Mouse (Mus musculus) right cerebral cortex, postnatal 36 days (tissue): ENCODE data around the gene Tex33.

Source experiments
- DNase-seq, 2 experiments: peaks; one replicate each; pipeline ENCODE4 v3.0.0; 2022; ENCODE audit warnings: low spot score in 2 of 2, mixed read lengths in 1 of 2

The Tex33 gene

GRCm38 (mm10) chr15:78416937-78417336, 21.2 kb upstream of the Tex33 start:
- no peak for DNase-seq

DNA sequence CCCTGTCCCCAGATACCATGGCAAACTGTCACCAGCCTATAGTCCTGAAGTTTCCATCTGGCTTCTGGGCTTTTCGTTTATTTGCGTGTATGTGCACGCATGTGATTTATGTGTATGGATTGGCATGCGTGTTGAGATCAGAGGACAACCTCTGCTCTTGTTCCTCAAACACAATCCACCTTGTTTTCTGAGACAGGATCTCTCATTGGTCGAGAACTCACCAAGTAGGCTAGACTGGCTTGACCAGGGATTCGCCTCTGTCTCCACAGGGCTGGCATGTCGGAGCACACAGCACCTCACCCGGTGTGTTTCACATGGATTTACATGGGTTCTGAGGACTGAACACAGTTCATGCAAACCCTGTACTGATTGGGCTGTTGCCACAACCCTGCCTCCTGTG, 18.4 kb upstream of the Tex33 start:
- DNase-seq: no peak

DNA sequence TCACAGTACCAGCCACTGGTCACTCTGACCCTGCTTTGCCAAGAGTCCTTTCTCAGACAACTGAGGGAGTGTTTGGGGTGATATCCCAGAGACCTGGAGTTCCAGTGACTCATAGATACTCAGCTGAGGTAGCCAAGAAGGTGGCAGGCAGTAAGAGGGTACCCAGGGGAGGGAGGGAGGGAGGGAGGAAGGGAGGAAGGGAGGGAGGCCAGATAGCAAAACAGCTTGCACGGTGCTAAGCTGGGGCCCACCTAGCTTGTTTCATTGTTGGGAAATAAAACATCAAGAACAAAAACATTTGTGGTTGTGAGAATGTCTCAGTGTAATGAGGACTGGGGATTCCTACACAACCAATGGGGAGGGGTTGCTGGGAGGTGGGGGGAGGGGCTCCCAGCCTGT, 18.0 kb upstream of the Tex33 start:
- DNase-seq: no peak

DNA sequence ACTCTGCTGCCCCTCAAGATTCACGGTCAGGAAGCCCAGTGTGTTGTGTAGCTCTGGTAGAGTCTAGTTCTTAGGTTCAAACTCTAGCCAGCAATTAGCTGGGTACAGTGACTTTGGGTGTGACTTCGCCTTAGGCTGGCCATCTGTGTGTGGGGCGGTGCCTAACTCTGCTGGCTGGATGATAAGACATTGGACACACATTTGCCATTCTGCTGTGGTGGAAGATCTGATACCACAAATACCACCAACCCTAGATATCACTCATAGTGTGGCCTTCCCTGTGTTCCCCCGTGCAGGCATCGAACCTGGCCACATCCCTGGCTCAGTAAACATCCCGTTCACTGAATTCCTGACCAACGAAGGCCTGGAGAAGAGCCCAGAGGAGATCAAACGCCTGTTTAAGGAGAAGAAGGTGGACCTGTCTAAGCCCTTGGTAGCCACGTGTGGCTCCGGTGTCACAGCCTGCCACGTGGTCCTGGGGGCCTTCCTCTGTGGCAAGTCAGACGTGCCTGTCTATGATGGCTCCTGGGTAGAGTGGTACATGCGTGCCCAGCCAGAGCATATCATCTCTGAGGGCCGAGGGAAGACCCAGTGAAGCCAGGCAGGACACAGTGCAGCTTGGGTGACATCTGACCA, 17.5 kb upstream of the Tex33 start:
- DNase-seq: no peak

- no peak for DNase-seq
These were observed 13.9 kb upstream of the Tex33 start for GRCm38 (mm10) chr15:78409570-78410052.

- DNase-seq: peak; percentile 79 to 84
These were observed 10.7 kb upstream of the Tex33 start, which contains the start of gene Mpst for GRCm38 (mm10) chr15:78406293-78406934. TSS of gene Mpst (plus strand) at chr15:78406416.

GRCm38 (mm10) chr15:78405517-78406211, 10.0 kb upstream of the Tex33 start, which contains the start of gene Tst:
TSS of gene Tst (minus strand) at chr15:78405907.
- DNase-seq: peak; percentile 87 to 89

DNA sequence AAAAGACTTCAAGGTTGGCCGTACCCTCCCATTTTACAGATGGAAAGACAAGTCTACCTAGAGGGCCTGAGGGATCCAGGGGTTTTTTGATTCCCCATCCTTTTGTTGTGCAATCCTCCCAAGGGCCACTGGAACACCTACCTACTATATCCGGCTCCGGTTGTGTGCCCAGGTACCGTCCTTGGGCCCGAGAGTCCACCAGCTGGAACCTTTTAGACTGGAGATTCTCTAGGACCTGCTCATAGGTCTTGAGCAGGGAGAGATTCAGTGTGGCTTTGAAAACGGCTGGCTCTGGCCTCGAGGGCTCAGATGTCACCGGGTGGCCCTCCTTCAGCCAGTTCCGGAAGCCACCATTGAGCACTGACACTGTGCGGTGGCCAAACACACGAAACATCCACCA, 9.4 kb upstream of the Tex33 start:
- no peak for DNase-seq

- no peak for DNase-seq
These were observed 8.2 kb upstream of the Tex33 start for GRCm38 (mm10) chr15:78403896-78404295.

DNA sequence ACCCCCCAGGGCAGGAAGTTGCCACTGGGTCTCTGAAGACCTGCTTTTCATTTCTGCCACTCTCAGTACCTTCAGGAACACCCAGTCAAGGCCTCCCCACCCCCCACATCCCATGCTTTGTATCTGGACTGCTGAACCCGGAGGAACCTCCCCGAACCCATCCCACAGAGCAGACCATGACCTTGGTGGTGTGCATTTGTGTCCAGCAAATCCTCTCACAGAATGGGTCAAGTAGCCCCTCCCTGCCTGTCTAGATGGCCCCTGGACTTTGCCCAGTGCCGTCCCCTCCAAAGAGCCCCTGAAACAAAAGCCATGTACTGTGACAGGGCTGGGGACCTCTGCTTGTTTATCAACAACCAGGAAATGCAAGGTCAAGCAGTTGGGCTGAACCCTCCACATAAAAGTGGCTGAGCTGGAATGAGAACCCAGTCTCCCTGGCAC, 7.6 kb upstream of the Tex33 start:
- DNase-seq: no peak

DNA sequence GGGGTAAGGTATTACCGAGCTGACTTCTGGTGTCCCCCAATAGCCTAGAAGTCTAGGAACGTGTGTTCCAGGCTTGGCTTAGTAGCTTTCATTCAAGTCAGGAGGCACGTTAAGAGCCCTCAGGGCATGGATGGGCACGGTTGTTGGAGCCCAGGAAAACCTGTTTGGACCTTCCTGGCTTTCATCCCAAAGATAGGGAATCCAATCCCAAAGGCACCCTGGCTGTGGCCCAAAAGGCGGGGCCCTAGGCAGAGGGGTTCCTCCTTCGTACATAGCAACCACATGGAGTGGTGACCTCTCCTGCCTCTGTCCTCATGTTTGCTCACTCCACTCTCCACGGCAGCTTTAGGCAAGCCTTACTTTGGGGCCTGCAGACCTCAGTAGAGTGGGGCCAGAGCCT, 6.7 kb upstream of the Tex33 start:
- no peak for DNase-seq

DNA sequence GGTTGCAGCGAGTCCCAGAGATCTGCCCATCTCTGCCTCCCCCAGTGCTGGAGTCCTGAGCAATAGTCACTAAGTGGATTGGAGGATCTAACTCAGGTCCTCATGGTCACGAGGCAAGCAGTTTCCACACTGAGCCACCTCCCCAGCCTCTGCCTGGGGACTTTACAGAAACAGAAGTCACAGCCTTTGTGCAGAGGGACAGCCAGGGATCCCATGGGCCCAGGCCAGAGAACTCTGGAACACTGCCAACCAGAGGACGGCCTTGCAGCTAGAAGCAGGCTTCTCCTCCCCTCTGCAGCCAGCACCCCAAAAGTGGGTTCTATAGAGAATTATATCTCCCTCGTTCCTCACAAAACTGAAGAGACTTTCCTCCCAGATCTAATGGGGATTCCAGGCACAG, 6.2 kb upstream of the Tex33 start:
- DNase-seq: peak; percentile 34 to 45

DNA sequence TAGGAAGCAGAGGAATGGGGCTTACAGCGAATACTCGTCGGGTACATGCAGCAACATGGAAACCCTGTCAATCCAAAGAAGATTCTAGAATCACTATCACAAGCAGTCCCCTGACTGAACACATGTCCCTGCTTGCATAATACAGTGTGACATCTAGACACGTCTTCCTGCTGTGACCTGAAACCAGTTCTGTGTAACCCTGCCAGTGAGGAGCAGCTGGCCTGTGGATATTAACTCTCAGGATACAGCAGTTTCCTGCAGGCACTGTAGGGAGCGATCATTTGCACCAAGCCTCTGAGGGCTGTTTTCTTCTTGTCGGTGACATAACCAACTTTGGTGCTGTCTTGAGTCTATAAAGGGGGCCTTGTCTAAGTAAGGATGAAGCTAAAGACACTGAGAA, 5.6 kb upstream of the Tex33 start:
- DNase-seq: no peak

DNA sequence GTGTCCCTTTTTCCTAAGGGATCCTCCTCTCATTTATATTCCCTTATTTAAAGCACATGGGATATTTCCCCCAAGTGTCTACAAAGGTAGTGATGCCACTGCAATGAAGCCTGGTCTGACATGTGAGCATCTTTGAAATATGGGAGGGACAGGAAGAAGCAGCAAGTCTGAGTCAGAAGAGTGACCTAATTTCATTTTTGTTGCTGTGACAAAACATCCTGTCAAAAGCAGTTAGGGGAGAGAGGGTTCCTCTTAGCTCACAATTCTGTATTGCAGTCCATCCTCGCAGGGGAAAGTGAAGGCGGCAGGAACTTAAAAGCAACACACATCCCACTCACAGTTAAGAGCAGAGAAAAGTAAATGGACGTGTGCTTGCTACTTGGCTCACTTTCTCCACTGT, 4.9 kb downstream of the Tex33 start:
- no peak for DNase-seq

DNA sequence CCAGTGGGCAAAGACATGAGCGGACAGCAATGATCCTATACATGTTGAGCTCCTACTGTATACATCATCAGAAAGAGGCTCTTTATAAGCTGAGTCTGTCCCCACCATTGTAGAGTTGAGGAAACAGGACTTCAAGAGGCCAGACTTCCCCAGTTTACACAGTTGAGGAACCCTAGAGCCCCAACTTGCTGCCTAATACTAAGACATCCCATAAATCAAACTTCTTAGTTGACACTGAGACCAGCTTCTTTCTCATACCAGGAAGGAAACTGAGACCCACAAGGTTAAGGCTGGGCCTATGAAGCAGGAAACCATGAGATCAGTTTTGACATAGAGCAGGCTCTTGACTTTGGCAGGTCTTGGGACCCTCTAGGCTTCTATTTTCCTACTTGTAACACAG, 10.1 kb downstream of the Tex33 start:
- DNase-seq: no peak

DNA sequence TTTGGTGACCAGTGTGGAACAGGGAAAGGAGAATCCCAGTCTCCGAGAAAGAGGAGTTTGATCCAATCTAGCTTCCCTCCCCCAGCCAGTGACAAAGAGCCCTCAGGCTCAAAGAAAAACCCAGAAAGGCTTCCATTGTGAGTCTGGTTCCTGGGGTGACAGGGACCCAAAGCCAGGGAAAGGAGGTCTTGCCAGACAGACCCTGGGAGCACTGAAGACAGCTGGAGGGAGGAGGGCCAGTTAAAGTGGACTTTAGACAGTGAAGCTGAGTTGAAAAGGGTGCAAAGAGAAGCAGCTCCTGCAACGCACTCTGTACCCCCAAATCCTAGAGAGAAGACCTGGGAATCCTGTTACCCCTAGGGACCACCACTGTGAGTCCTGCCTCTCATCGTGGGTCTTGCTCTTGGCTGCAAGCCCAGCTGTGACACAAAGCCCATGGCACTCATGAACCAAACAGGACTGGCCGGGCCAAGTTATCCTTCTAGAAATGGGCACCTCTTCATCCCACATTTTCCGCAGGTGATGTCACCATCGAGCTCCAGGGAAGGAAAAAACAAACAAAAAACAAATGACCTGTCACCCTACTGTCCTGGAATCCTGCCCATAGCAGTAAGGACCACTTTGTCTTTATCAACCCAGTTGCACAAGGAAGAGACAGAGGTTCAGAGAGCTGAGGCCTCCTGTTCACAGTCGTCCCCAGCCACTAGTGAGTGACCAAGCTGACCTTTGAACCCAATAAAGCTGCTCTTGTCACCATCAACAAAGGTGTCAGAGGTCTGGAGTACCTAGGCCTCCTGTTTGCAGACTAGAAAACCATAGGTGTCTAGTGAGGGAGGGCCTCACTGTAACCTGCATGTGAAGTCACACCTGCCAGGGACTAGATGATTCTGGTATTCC, 11.2 kb downstream of the Tex33 start:
- DNase-seq: no peak

DNA sequence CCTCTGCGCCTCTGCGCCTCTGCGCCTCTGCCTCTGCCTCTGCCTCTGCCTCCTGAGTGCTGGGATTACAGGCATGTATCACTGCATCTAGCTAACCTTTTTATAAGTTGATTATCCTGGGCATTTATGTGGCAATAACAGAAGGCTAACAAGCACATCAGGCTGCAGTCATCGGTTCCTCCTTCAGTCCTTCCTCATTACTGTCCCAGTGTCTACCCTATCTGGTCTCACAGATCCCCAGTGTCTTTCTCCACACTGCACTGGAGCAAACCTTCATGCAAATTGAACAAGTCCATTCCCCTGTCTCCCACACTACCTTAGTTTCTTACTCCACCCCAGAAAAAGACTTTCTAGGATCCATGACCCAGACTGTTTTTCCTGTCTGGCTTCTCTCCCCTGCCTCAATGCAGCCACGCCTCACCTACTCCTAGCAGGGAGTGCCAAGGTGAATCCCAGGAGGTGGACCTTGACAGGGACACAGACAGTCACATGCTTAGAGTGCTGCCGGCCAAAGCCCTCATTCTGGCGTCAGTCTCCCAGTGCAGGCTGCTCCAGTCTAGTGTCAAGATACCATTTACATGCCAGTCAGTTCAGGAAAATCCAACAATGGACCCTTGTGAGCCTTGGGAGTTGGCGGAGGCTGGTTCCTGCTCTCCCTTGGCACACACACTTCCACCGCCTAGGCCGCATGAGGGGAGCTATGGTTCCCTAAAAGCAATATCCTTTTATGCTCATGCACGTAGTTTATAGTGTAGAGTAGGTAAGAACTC, 12.1 kb downstream of the Tex33 start:
- peak; percentile 40 to 52 for DNase-seq

- no peak for DNase-seq
These were observed 13.6 kb downstream of the Tex33 start for GRCm38 (mm10) chr15:78382115-78382514.

- no peak for DNase-seq
These were observed 15.0 kb downstream of the Tex33 start for GRCm38 (mm10) chr15:78380741-78381140.

- DNase-seq: no peak
These were observed 15.5 kb downstream of the Tex33 start for GRCm38 (mm10) chr15:78380208-78380607.

DNA sequence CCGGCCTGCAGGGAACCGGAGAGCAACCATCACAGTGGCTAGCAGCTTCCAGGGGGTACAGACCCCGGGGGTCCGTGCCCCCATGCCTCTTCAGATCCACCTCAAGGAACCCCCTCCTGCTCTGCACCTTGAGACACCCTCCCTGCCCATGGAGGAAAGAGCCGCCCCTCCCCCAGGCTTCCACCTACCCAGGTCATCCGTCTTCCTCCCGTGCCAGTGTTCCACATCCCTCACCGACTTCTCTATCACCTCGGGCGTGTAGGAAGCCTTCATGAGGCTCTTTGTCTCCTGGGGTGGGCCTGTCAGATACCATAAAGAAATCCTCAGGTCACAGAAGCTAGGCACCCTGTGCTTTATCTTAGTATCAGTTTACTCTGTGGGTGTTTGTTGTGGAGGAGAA, 17.2 kb downstream of the Tex33 start:
- no peak for DNase-seq
